Mouse (Mus musculus) erythroid progenitor cell, adult 5-6 weeks (primary cell): ENCODE data around the gene Vrk2. TPM values are rescaled to one million over a fixed set of nuclear protein-coding genes. Genes with fewer than 3 reads are reported as not detected.

ENCODE experiments used
- ATAC-seq: replicated peaks from 2 replicates; pipeline ENCODE4 v1.8.0; 2016; ENCODE audit warnings: moderate number of reproducible peaks, mild to moderate bottlenecking, moderate TSS enrichment, inconsistent platforms; ENCODE audit not compliant: poor library complexity, low FRiP score, severe bottlenecking
- total RNA-seq, 2 experiments: library from RNA; stranded (forward) in 1 of 2; stranded (reverse) in 1 of 2; fragments of 150-400 nt in 1 of 2; fragments of 186-747, 209-891 nt in 1 of 2; gene quantifications; 2 replicates each; pipeline versions ENCODE4 v1.2.3 to v1.2.4; 2015 to 2017; ENCODE audit warnings: low replicate concordance in 2 of 2

The Vrk2 gene
- total RNA-seq (2015; ENCODE audit: low replicate concordance): 76.0 and 81.3 TPM in 2 replicates
- 56.1 and 80.5 TPM in 2 replicates for total RNA-seq (2017; ENCODE audit: low replicate concordance)

GRCm38 (mm10) chr11:26593061-26594059, at the start of gene Vrk2, which contains the start of gene Gm6899:
Gene Vrk2, minus strand, starts transcription at chr11:26593999.
Gene Gm6899, plus strand, starts transcription at chr11:26593241.
- peak; percentile 92 for ATAC-seq

- no peak for ATAC-seq
These were observed 48.3 kb upstream of the Vrk2 start for GRCm38 (mm10) chr11:26642141-26642540.

GRCm38 (mm10) chr11:26640314-26640785, 46.6 kb upstream of the Vrk2 start:
- ATAC-seq: no peak

GRCm38 (mm10) chr11:26636239-26636638, 42.4 kb upstream of the Vrk2 start:
- no peak for ATAC-seq

- no peak for ATAC-seq
These were observed 28.9 kb upstream of the Vrk2 start for GRCm38 (mm10) chr11:26622727-26623126.

GRCm38 (mm10) chr11:26618475-26619223, 24.9 kb upstream of the Vrk2 start:
- no peak for ATAC-seq

GRCm38 (mm10) chr11:26608795-26609194, 15.0 kb upstream of the Vrk2 start:
- no peak for ATAC-seq

- no peak for ATAC-seq
These were observed 10.4 kb upstream of the Vrk2 start for GRCm38 (mm10) chr11:26604061-26604655.

GRCm38 (mm10) chr11:26601571-26602175, 7.9 kb upstream of the Vrk2 start:
- ATAC-seq: no peak

- no peak for ATAC-seq
These were observed 6.9 kb upstream of the Vrk2 start for GRCm38 (mm10) chr11:26600692-26601091.

- ATAC-seq: peak; percentile 83
These were observed 5.1 kb upstream of the Vrk2 start for GRCm38 (mm10) chr11:26598876-26599275.

GRCm38 (mm10) chr11:26597761-26598160, 4.0 kb upstream of the Vrk2 start:
- no peak for ATAC-seq

GRCm38 (mm10) chr11:26597145-26597544, 3.3 kb upstream of the Vrk2 start:
- ATAC-seq: no peak

- ATAC-seq: no peak
These were observed 2.4 kb upstream of the Vrk2 start for GRCm38 (mm10) chr11:26596186-26596585.

- ATAC-seq: peak; percentile 51
These were observed 688 bp upstream of the Vrk2 start for GRCm38 (mm10) chr11:26594487-26594886.

- 0 out of 2 replicates have a peak, but pooled peaks have one; percentile 5 for ATAC-seq
These were observed 1.3 kb downstream of the Vrk2 start for GRCm38 (mm10) chr11:26592395-26593053.

GRCm38 (mm10) chr11:26587184-26587524, 6.6 kb downstream of the Vrk2 start:
- ATAC-seq: peak; percentile 74

- peak; percentile 53 for ATAC-seq
These were observed 7.2 kb downstream of the Vrk2 start for GRCm38 (mm10) chr11:26586367-26587183.
